Mouse (Mus musculus) Muller cell, postnatal 12 days (primary cell): ENCODE results near the gene Cbx6.

Experiments
- DNase-seq: peaks from one replicate; pipeline ENCODE4 v3.0.0-alpha.2; 2015; ENCODE audit errors: inconsistent ontology term

Gene Cbx6

DNA sequence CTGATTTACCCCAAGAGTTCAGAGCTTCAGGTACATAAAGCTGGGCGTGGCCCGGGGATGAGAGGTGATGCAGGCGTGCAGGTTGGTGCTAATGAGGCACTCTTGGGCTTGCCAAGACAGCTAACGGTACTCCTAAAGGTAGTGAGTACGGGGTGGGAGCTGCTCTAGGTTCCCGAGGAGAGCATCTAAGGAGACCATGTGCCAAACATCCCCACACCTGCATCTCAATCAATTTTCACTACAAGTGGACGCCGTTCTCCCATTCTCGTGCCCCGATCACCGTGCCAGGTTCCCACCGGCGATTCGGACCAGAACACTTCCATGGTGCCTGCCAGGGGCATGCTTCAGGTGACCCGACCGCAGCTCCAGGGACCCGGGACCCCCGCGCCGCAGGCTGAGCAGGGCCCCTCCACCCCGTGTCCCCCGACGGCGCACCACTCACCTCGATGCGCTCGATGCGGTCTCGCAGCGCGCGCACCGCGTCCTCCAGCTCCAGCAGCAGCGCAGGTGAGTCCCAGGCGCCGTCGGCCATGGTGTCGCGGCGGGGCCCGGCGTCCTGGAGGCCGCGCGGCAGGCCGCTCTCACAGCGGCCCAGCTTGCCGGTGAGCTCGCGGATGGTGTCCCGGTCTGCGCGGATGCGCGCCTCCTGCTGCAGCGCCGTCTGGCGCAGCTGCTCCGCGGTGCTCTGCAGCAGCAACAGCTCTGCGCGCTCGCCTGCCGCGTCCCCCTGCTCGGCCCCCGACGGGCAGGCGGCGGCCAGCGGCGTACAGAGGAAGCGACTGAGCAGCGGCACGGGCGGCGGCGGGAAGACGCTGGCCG, 30.7 kb downstream of the Cbx6 start:
- DNase-seq: no peak

GRCm38 (mm10) chr15:79802304-79802703, 32.2 kb downstream of the Cbx6 start:
- no peak for DNase-seq

DNA sequence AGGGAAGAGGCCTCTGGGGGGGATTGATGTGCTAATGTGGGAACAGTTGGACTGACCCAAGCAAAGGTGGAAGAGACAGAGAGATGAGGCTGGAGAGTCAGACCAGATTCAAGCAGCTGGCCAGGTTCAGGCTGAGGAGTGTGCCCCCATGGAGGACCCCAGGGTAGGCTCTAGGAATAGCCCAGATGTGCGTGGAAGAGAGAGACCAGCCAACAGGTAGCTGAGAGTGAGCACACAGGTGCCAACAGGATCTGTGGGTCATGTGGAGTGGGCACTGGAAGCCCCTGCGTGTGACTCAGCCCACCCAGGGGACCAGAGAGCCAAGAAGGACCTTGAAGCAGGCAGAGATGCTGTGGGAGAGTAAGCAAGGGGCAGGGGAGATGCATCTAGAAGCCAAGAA, 32.8 kb downstream of the Cbx6 start:
- DNase-seq: no peak

DNA sequence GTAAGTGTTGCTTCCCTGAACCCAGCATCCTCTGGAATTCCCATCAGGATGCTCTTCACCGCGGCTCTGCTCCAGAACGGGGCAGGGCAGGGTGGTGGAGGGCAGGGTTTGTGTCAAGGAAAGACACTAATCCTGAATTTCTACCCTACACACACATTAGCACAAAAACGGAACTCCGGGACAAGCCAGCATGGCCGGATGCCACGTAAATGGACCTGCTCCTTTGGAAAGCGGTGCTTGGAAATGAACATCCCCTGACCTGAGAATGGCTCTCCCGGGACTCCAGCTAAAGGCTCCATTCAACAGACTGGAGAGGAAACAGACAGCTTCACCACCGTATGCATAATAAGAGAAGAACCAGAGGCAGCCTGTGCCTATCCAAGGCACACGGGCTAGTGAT, 33.8 kb downstream of the Cbx6 start:
- DNase-seq: no peak

DNA sequence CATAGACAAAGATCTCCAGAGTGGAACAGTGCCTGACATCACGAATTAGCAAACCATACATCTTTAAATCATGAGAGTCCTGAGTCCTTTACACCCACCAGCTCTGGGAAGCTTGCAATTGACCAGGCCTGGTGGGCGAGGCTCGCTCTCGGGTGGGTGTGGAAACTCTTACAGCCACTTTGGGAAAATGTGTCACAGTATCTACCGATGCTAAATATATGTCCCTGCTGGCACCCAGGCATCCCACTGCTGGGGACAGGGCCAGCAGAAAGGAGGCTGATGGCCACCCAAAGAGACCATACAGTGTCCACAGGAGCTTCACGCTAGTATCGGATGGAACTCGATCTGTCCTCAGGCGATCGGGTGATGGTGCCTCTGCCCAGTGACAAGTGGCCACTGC, 35.9 kb downstream of the Cbx6 start:
- no peak for DNase-seq

- DNase-seq: no peak
These were observed 36.8 kb downstream of the Cbx6 start for GRCm38 (mm10) chr15:79797680-79798079.

DNA sequence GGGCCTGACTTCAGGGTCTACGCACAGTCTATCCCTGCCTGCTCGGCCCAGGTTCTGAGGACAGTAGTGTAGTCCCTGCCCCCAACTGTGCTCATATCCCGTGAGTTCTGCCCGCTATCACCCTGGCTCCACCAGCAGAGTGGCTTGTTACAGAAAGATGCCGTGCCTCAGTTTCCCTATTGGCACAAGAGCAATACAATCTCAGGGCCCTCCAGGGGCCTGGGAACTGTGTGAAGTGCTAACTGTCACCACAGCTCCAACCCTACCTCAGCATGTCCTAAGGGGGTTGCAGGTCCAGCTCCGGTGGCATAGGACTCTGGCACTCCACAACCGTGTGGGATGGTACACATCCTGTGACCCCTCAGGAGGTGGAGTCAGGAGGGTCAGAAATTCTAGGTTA, 37.4 kb downstream of the Cbx6 start:
- no peak for DNase-seq

- DNase-seq: no peak
These were observed 38.2 kb downstream of the Cbx6 start for GRCm38 (mm10) chr15:79796256-79796655.

DNA sequence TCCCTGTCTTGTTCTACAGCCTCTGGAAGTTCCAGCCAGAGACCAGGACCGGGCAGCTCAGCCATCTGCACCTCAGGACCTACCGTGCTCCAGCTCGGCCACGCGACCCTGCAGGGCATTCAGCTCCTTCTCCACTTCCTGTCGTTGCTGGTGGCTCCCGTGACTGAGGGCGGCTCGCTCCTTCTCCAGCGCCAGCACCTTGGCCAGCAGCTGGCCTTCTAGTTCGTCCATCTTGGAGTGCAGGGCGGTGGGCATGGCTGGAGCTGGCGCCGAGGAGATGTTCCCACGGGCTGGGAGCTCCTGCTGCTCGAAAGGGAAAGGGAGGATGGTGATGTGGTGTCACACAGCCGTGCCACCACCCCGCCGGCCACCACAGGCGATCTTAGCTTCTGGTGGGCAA, 40.3 kb downstream of the Cbx6 start:
- no peak for DNase-seq

- DNase-seq: no peak
These were observed 41.4 kb downstream of the Cbx6 start for GRCm38 (mm10) chr15:79793076-79793475.

GRCm38 (mm10) chr15:79792455-79792854, 42.0 kb downstream of the Cbx6 start:
- no peak for DNase-seq

DNA sequence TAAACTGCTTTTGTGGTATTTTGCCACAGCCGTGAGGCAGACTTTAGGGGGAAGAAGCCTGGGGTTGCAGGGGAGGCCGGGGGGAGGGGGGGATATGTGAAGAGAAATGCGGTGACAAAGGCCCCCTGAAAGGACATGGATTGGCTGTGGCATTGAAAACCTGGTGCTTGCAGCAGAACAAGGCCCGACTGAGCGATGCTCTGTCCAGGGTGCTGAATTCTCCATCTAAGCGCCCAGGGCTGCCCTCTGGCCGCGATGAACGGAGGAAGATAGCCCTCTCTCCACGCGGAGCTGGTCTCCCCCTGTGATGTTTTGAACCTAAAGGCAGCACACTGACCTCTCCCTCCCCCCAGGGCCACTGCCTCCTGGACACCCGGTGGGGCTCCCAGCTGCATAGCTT, 43.0 kb downstream of the Cbx6 start:
- peak; percentile 43 for DNase-seq

- no peak for DNase-seq
These were observed 43.6 kb downstream of the Cbx6 start for GRCm38 (mm10) chr15:79790905-79791304.

- no peak for DNase-seq
These were observed 44.4 kb downstream of the Cbx6 start for GRCm38 (mm10) chr15:79790111-79790510.

- no peak for DNase-seq
These were observed 46.7 kb downstream of the Cbx6 start for GRCm38 (mm10) chr15:79787815-79788214.

- DNase-seq: no peak
These were observed 49.4 kb downstream of the Cbx6 start for GRCm38 (mm10) chr15:79785056-79785455.

DNA sequence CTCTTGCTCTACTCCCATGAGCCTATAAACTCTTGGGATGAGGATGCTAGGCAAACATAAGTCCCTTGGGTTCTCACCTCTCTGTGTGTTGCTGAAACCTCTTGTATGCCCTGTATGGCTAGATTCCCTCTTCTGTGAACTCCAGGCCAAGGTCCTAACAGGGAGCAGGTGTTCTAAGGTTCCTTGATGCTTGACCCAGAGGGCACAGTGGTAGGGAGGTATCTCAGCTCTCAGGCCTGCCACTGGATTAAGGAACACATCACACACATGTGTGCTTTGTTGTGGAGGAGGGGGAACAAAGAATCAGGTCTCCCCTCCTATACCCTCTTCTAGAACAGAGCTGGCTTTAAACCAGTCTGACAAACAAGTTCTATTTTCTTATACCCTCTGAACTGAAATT, 56.7 kb downstream of the Cbx6 start, which contains the start of gene Dnal4:
Dnal4 (minus strand) TSS at position 101 of the 400 bp plus-strand sequence.
- DNase-seq: no peak

GRCm38 (mm10) chr15:79775662-79776061, 58.8 kb downstream of the Cbx6 start:
- DNase-seq: no peak

- DNase-seq: peak; percentile 96
These were observed 60.1 kb downstream of the Cbx6 start for GRCm38 (mm10) chr15:79774117-79775027.
